Mouse (Mus musculus) neutrophil, adult 83 days (primary cell): ENCODE data around the gene Acot5. TPM values are rescaled to one million over a fixed set of nuclear protein-coding genes. Genes with fewer than 3 reads are reported as not detected.

ENCODE experiments used
- total RNA-seq, 2 experiments: library from RNA; stranded (reverse); gene quantifications; one replicate each; pipeline ENCODE4 v1.2.4; 2023

The Acot5 gene
- total RNA-seq = not detected

GRCm38 (mm10) chr12:84068986-84069385 is at the start of gene Acot5:
Gene Acot5 (plus strand): TSS chr12:84069325.

GRCm38 (mm10) chr12:84038241-84038640 is 30.9 kb upstream of the Acot5 start, which contains the start of gene Acot4:
Gene Acot4 (plus strand): TSS chr12:84038379.

GRCm38 (mm10) chr12:84038691-84039111 is 30.4 kb upstream of the Acot5 start, which contains the start of gene Gm49366:
Gene Gm49366 (plus strand): TSS chr12:84038935.

GRCm38 (mm10) chr12:84051937-84052474 is 17.1 kb upstream of the Acot5 start, which contains the start of gene Acot3:
Gene Acot3 (plus strand): TSS chr12:84052144.

GRCm38 (mm10) chr12:84100604-84101492 is 31.7 kb downstream of the Acot5 start, which contains the start of gene Acot6:
Gene Acot6 (plus strand): TSS chr12:84100654.

GRCm38 (mm10) chr12:84114153-84114994 is 45.2 kb downstream of the Acot5 start, which contains the start of gene Dnal1:
Gene Dnal1 (plus strand): TSS chr12:84114366.

Other genes with a start within 250 kb of the Acot5 start
- gene Numb, start 147.4 kb upstream of the Acot5 start, total RNA-seq = 100 to 1,000 TPM; 107 to 116 TPM
- 10 to 100 TPM; 42.3 to 49.1 TPM for gene Riox1, start 118.7 kb upstream of the Acot5 start, total RNA-seq
- gene Heatr4, start 84.5 kb upstream of the Acot5 start, total RNA-seq = not detected
- gene Acot2, start 81.5 kb upstream of the Acot5 start, total RNA-seq = 1 to 10 TPM; 4.3 to 5.3 TPM
- gene Acot1, start 59.8 kb upstream of the Acot5 start, total RNA-seq = 10 to 100 TPM; 20.0 to 20.2 TPM
- under 1 TPM in 1 of 2 experiments, not detected in 1; 0.11 TPM for gene Acot4, start 30.9 kb upstream of the Acot5 start, total RNA-seq
- not detected for gene Gm49366, start 30.4 kb upstream of the Acot5 start, total RNA-seq
- gene Acot3, start 17.2 kb upstream of the Acot5 start, total RNA-seq = not detected
- gene Acot6, start 31.3 kb downstream of the Acot5 start, total RNA-seq = under 1 TPM; 0.55 to 0.83 TPM
- gene Dnal1, start 45.0 kb downstream of the Acot5 start, total RNA-seq = 1 to 10 TPM in 1 of 2 experiments, under 1 TPM in 1; 0.18 to 1.3 TPM
- gene Pnma1, start 79.2 kb downstream of the Acot5 start, total RNA-seq = 1 to 10 TPM; 1.9 to 2.9 TPM
- 10 to 100 TPM; 66.3 to 71.8 TPM for gene Elmsan1, start 149.6 kb downstream of the Acot5 start, total RNA-seq
- gene Ptgr2, start 215.9 kb downstream of the Acot5 start, total RNA-seq = 10 to 100 TPM; 15.0 to 16.0 TPM
- 10 to 100 TPM; 32.5 to 32.6 TPM for gene Zfp410, start 247.5 kb downstream of the Acot5 start, total RNA-seq